Mouse (Mus musculus): ENCODE data around the gene Gm12216. TPM values are rescaled to one million over a fixed set of nuclear protein-coding genes. Genes with fewer than 3 reads are reported as not detected.
"Not testable (repeated sequence)": the region's sequence is repeated elsewhere in the genome, so short reads cannot be mapped to it uniquely, and the experiment has no call there.

Gm12216 gene
- polyA plus RNA-seq, 1 experiment from 2014 or later = 1.6 TPM

DNA sequence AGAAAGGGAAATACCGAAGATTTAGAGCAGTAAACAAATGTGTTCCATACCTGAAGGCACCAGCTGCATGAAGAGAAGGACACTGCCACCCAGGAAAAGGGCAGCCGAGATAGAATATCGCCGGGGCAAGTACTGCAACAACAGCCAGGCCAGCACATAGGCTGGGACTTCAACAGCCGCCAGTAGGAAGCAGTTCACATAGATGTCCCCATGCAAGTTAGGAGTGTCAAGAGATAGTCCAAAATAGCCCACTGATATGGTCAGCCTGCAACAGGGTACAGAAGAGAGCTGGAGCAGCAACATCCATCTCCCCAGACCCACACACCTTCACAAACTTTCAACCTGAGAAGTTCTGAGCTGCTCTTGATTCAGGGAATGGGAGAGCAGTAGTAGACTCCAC is 10.1 kb upstream of the Gm12216 start:
- H3K4me3 ChIP-seq (replicated peaks) = no peak overlapping the region
- H3K9ac ChIP-seq = no peak overlapping the region
- H3K27me3 ChIP-seq = no peaks in the 10 kb centered on the region
- no peaks in the 10 kb centered on the region for H3K4me1 ChIP-seq
- no peak overlapping the region for H3K4me2 ChIP-seq
- 86% methylated on average over 5 of the region's 5 CpGs for WGBS
- H3K9me3 ChIP-seq (replicated peaks) = no peaks in the 10 kb centered on the region
- no peak for ATAC-seq (replicated peaks; ENCODE audit: low FRiP score)
- H3K36me3 ChIP-seq = peaks cover 36% of the 10 kb centered on the region
- no peak overlapping the region for H3K27ac ChIP-seq

DNA sequence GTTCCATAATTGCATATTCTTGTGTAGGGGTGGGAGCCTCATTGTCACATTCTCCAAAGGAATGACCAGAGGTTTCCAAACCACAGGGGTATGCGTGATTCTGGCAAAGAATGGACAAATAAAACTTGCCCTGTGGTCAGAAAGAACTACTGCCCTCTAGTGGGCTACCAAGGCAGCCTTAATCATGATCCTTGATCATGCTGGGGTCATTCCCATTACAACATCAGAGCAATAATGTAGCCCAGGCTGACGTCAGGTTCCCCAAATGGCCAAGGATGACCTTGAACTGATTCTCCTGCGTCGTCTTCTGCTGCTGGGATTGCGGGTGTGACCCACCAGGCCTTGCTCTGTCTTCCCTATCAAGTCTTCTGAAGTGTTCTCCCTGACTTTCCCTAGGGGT is 9.3 kb upstream of the Gm12216 start:
- not testable (repeated sequence) for ATAC-seq (replicated peaks; ENCODE audit: low FRiP score)
- WGBS = 43% methylated on average over 5 of the region's 5 CpGs
- peaks cover 36% of the 10 kb centered on the region for H3K36me3 ChIP-seq

DNA sequence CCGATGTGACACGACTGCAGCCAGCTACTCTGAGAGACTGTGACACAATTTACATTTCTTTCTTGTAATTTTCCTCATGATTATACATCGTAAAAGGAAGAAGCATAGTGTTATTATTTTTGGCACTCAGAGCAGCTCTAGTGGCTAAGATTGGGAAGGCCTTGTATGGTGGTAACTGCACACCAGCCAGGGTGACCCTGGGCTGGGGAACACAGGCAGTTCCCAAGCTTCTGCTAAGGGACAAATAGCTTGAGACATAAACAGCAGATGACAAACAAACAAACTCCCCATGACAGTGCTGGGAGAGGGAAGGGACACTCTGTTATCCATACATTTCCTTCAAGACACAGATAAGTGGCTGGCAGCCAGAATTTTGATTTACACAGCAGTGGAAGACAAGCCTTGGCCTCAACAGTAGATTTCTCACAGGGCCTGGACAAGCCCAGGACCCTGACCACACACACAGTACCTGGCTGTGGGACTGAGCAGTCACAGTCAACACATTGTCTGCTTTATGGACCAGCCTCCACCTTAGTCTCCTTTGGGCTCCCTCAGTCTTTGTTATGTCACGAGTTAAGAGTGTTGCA is 5.8 kb upstream of the Gm12216 start:
- 0 out of 2 replicates have a peak, but pooled peaks have one; percentile 18 for ATAC-seq (replicated peaks; ENCODE audit: low FRiP score)
- not testable (repeated sequence) for H3K4me3 ChIP-seq (replicated peaks); H3K36me3 ChIP-seq; H3K27me3 ChIP-seq; H3K9me3 ChIP-seq (replicated peaks); H3K4me1 ChIP-seq; H3K9ac ChIP-seq; H3K4me2 ChIP-seq; H3K27ac ChIP-seq
- WGBS = 84% methylated on average over 1 of the region's 4 CpGs

More for the DNA sequence above, 9.3 kb upstream of the Gm12216 start:
- not testable (repeated sequence) for H3K4me2 ChIP-seq; H3K4me3 ChIP-seq (replicated peaks); H3K9ac ChIP-seq; H3K27ac ChIP-seq; H3K27me3 ChIP-seq; H3K9me3 ChIP-seq (replicated peaks); H3K4me1 ChIP-seq

DNA sequence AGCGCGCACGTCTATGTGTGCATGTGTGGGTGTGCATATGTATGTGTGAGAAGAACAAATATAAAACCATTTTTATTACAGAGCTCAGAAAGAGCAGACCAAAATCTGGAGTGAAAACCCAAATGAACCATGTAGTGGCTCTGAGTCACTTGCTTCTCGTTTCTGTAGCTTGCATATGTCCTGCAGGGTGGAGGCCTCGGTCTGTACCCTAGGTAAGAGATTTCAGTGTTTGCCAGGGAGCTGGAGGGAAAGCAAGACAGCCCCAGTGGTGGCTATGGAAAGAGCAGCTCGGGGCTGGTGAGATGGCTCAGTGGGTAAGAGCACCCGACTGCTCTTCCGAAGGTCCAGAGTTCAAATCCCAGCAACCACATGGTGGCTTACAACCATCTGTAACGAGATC is 1.9 kb upstream of the Gm12216 start:
- H3K9ac ChIP-seq; H3K4me3 ChIP-seq (replicated peaks); H3K4me2 ChIP-seq; H3K9me3 ChIP-seq (replicated peaks); H3K27me3 ChIP-seq; ATAC-seq (replicated peaks; ENCODE audit: low FRiP score); H3K4me1 ChIP-seq; H3K36me3 ChIP-seq; H3K27ac ChIP-seq: not testable (repeated sequence)
- WGBS = 90% methylated on average over 8 of the region's 9 CpGs

DNA sequence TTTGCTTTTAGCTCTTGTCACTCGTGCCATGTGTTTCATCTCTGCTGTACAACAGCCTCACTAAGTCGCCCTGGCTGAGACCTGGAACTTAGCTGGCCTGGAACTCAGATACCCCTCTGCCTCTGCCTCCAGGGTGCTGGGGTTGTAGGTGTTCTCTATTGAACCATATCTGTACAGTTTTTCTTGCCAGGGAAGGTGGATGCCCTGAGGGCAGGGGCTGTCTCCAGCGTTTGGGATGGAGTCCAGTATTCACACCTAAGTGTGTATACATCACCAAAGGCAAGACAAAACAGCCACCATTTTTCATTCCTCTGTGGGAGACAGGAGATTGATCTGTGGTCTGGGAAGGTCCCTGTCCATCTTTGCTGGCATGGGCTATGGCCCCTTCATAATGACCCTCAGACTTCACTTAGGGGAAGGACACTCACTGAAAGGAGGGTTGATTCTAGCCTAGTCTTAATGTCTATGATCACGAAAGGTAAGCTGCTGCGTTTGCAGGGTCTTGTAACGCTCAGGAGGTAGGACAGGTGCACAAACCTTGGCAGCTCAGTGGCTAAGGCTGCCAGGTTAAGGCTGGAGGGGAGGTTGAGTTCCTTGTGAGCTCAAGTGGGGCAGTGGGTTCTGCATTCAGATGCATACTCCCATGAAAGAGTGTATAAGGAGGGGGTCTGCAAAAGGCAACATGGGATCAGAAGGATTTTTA is 847 bp downstream of the Gm12216 start:
- Histone ChIP-seq H3K9ac (no peak overlapping the region), H3K9me3 (replicated peaks) (no peaks in the 10 kb centered on the region), H3K4me1 (0 out of 2 replicates have a peak, but pooled peaks cover 3% of the 10 kb centered on the region), H3K4me2 (peak overlapping the region; percentile 89), H3K36me3 (no peaks in the 10 kb centered on the region), H3K27ac (no peak overlapping the region), H3K27me3 (0 out of 2 replicates have a peak, but pooled peaks cover 7% of the 10 kb centered on the region), H3K4me3 (replicated peaks) (peak overlapping the region; percentile 62; the same call in 1 of the 2 replicates)
- WGBS = 79% methylated on average over 6 of the region's 6 CpGs
- no peak for ATAC-seq (replicated peaks; ENCODE audit: low FRiP score)

DNA sequence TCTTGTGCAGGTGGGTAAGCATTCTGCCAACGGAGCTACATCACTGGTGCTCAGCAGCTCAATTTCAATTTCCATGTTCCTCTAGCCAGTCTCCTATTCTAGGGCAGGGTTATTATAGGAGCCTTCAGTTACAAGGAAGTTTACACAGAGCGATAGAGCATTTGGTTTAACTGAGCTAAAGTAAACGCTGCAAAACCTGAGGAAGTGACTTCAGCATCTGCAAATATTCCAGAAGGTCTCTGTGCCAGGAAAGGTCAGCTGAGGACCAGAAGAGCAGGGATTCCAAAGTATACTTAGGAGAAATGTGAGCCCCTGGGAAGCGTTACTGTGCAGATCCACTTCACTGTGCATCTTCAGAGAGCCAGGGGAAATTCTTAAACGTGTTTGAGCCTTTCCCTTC is 5.4 kb downstream of the Gm12216 start:
- no peaks in the 10 kb centered on the region for H3K9me3 ChIP-seq (replicated peaks)
- no peak for ATAC-seq (replicated peaks; ENCODE audit: low FRiP score)
- 22% methylated on average over 5 of the region's 5 CpGs for WGBS

DNA sequence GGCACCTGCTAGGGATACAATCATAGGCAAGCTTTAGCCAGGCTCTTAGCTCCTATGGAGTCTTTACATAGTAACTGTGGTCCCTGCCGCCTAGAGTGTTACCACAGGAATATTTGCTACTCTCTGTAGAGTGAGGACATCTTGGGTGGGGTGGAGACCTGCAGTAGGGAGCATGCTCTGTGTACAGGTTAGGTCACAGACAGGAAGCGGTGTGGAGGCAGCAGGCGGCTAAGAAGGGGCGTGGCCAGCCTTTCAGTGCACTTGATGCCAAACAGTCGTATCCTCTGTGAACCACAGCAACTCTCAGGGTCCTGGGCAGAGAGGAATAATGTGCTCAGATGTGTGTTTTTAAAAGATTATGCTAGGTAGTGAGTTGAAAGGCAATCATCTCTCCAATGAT is 7.3 kb downstream of the Gm12216 start:
- Histone ChIP-seq H3K9me3 (replicated peaks) (no peaks in the 10 kb centered on the region), H3K27ac (no peak overlapping the region), H3K4me3 (replicated peaks) (no peak overlapping the region), H3K27me3 (no peaks in the 10 kb centered on the region), H3K36me3 (no peaks in the 10 kb centered on the region), H3K9ac (no peak overlapping the region), H3K4me2 (no peak overlapping the region), H3K4me1 (peaks cover 9% of the 10 kb centered on the region; the same call in 1 of the 2 replicates)
- ATAC-seq (replicated peaks; ENCODE audit: low FRiP score) = no peak
- 43% methylated on average over 5 of the region's 5 CpGs for WGBS

More for the DNA sequence above, 5.4 kb downstream of the Gm12216 start:
- Histone ChIP-seq H3K27ac (no peak overlapping the region), H3K9ac (no peak overlapping the region), H3K4me2 (no peak overlapping the region), H3K36me3 (no peaks in the 10 kb centered on the region), H3K4me3 (replicated peaks) (no peak overlapping the region), H3K27me3 (0 out of 2 replicates have a peak, but pooled peaks cover 7% of the 10 kb centered on the region), H3K4me1 (peaks cover 9% of the 10 kb centered on the region; the same call in 1 of the 2 replicates)

DNA sequence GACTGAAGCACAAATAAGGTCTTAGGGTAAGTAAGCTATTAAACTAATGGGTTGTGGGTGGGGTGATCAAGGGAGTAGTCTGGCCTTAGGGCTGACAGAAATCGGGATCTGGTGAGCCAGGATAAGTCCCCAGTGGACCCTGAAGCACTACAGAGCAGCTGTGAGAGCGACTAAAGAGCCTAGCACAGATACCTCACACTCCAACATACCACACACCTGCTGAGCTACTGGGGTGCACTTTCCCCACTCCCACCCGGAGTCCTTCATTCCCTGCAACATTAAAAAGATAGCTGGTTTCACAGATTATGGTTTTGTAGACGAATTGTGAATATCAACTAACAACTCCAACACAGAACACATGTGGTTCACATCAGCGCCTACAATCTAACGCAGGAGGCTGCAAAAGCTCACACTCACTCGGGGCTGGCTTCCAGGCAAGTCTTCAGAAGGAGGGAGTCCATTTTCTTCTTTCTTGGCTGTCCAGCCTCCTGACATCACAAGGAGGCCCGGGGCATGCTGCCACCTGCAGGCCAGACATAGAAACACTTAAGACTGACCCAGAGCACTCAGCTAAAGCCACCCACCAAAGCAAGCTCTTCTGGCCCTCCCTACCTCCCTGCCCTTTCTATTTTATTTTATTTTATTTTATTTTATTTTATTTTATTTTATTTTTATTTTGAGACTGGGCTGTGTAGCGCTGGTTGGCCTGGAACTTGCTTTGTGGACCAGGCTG is 9.3 kb downstream of the Gm12216 start:
- H3K4me2 ChIP-seq = peak overlapping the region; percentile 35; the same call in 1 of the 2 replicates
- H3K4me1 ChIP-seq = peaks cover 9% of the 10 kb centered on the region; the same call in 1 of the 2 replicates
- no peak overlapping the region for H3K4me3 ChIP-seq (replicated peaks)
- H3K27ac ChIP-seq = no peak overlapping the region
- ATAC-seq (replicated peaks; ENCODE audit: low FRiP score) = peak; percentile 77
- no peaks in the 10 kb centered on the region for H3K36me3 ChIP-seq
- WGBS = 29% methylated on average over 9 of the region's 9 CpGs
- H3K9me3 ChIP-seq (replicated peaks) = no peaks in the 10 kb centered on the region
- H3K9ac ChIP-seq = no peak overlapping the region
- no peaks in the 10 kb centered on the region for H3K27me3 ChIP-seq

DNA sequence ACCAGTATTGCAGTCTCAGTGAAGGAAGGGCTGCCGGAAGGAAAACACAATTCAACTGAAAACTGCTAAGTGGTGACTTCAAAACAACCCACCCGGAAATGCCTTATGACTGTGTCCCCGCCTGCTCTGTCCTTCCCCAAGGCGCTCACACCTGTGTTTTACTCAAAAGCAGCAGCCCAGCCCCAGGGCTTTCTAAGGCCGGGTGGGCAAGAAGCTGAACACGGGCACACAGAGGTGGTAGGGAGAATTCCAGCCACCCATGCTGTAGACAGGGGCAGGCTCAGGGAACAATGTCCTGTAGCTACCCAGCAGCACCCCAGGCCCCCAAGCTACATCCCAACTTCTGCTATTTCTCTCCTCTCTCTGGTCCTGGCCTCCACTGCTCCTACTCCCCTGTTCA is 13.4 kb downstream of the Gm12216 start:
- H3K4me2 ChIP-seq = no peak overlapping the region
- no peaks in the 10 kb centered on the region for H3K9me3 ChIP-seq (replicated peaks)
- H3K27ac ChIP-seq = no peak overlapping the region
- H3K36me3 ChIP-seq = no peaks in the 10 kb centered on the region
- H3K4me3 ChIP-seq (replicated peaks) = no peak overlapping the region
- peaks cover 4% of the 10 kb centered on the region; the same call in 1 of the 2 replicates for H3K4me1 ChIP-seq
- peaks cover 5% of the 10 kb centered on the region; the same call in 1 of the 2 replicates for H3K27me3 ChIP-seq
- WGBS = 55% methylated on average over 6 of the region's 6 CpGs
- no peak overlapping the region for H3K9ac ChIP-seq
- no peak for ATAC-seq (replicated peaks; ENCODE audit: low FRiP score)

DNA sequence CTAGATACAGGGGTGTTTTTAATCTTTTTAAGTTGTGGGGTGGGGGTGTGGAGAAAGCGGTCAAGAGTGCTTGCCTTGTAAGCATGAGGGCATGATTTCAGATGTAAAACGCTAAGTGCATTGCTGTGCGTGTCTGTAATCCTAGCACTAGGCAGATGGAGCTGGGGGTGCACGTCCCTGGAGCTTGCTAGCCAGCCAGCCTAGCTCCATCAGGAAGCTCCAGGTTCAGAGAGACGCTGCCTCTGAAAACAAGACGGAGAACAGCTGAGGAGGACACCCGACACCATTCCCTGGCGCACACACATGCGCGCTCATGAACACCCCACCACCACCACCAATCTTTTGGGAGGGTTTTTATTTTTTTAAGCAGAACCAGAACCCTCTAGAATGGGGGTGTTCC is 15.9 kb downstream of the Gm12216 start:
- ATAC-seq (replicated peaks; ENCODE audit: low FRiP score) = no peak
- peaks cover 4% of the 10 kb centered on the region; the same call in 1 of the 2 replicates for H3K4me1 ChIP-seq
- no peak overlapping the region for H3K9ac ChIP-seq
- no peak overlapping the region for H3K4me2 ChIP-seq
- H3K27me3 ChIP-seq = peaks cover 5% of the 10 kb centered on the region; the same call in 1 of the 2 replicates
- H3K4me3 ChIP-seq (replicated peaks) = no peak overlapping the region
- no peak overlapping the region for H3K27ac ChIP-seq
- H3K36me3 ChIP-seq = no peaks in the 10 kb centered on the region
- 48% methylated on average over 10 of the region's 10 CpGs for whole genome bisulfite sequencing
- no peaks in the 10 kb centered on the region for H3K9me3 ChIP-seq (replicated peaks)

DNA sequence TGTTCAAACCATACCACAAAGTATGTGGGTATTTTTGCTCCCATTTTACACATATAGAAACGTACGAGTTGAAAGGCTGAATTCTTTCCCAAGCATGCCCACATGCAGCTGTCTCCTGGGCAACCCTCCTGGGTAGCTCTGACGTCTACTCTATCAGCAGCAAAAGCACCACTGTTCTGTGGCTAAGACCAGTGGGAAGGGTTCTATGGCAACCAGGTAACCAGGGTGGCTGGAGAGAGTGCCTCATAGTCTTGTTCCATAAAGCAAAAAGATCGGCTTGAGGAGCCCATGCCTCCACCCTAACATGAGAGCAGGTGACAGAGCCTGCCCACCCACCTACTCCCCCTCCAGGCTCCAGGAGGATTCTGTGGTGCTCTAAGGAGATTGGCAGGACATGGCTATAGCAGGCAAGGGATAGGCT is 16.9 kb downstream of the Gm12216 start:
- no peak for ATAC-seq (replicated peaks; ENCODE audit: low FRiP score)
- no peak overlapping the region for H3K9ac ChIP-seq
- no peak overlapping the region for H3K4me3 ChIP-seq (replicated peaks)
- H3K27me3 ChIP-seq = peaks cover 5% of the 10 kb centered on the region; the same call in 1 of the 2 replicates
- H3K36me3 ChIP-seq = no peaks in the 10 kb centered on the region
- H3K4me2 ChIP-seq = no peak overlapping the region
- 77% methylated on average over 4 of the region's 4 CpGs for whole genome bisulfite sequencing
- peaks cover 4% of the 10 kb centered on the region; the same call in 1 of the 2 replicates for H3K4me1 ChIP-seq
- no peak overlapping the region for H3K27ac ChIP-seq
- H3K9me3 ChIP-seq (replicated peaks) = no peaks in the 10 kb centered on the region

DNA sequence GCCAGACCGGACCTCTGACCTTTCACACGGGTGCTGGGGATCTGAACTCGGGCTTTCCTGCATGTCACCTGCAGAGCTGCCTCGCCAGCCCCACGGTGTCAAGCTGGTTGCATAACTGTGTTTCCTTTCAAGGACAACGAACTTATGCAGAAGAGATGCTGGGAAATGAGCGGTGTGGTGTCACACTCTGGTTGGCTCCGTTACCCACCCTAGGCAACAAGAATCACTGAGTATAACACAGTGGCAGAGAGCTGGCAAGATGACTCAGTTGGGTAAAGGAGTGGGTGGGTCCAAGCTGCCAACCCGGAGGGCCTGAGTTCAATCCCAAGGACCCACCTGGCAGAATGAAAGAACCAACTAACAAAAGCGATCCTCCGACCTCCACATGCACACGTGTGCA is 17.5 kb downstream of the Gm12216 start:
- WGBS = 83% methylated on average over 12 of the region's 12 CpGs
- H3K9me3 ChIP-seq (replicated peaks) = no peaks in the 10 kb centered on the region
- H3K36me3 ChIP-seq = no peaks in the 10 kb centered on the region
- H3K27me3 ChIP-seq = peaks cover 5% of the 10 kb centered on the region; the same call in 1 of the 2 replicates
- no peak overlapping the region for H3K27ac ChIP-seq
- no peak for ATAC-seq (replicated peaks; ENCODE audit: low FRiP score)
- H3K9ac ChIP-seq = no peak overlapping the region
- H3K4me1 ChIP-seq = peaks cover 4% of the 10 kb centered on the region; the same call in 1 of the 2 replicates
- no peak overlapping the region for H3K4me3 ChIP-seq (replicated peaks)
- no peak overlapping the region for H3K4me2 ChIP-seq
